Mouse (Mus musculus) testis, adult 2 months (tissue): ENCODE data around the gene Tesmin. TPM values are rescaled to one million over a fixed set of nuclear protein-coding genes. Genes with fewer than 3 reads are reported as not detected.

Experiments
- H3K27ac ChIP-seq: fragments of 200-500 bp; 2 replicates; pipeline ENCODE4 v1.5.1; 2012; ENCODE audit warnings: low read depth, low read length; ENCODE audit not compliant: control insufficient read depth, insufficient read depth
- H3K27me3 ChIP-seq: fragments of 200-500 bp; 2 replicates; pipeline ENCODE4 v1.6.1; 2012; ENCODE audit warnings: mild to moderate bottlenecking, low read length, moderate library complexity; ENCODE audit not compliant: control insufficient read depth, insufficient read depth
- H3K36me3 ChIP-seq: fragments of 200-500 bp; 2 replicates; pipeline ENCODE4 v1.6.1; 2012; ENCODE audit warnings: mild to moderate bottlenecking, low read length; ENCODE audit not compliant: control insufficient read depth, insufficient read depth
- H3K4me1 ChIP-seq: fragments of 200-500 bp; 2 replicates; pipeline ENCODE4 v1.6.1; 2012; ENCODE audit warnings: low read length; ENCODE audit not compliant: control insufficient read depth, insufficient read depth
- H3K4me3 ChIP-seq: fragments of 200-500 bp; 2 replicates; pipeline ENCODE4 v1.5.1; 2012; ENCODE audit warnings: low read depth, mild to moderate bottlenecking, low read length, moderate library complexity, mixed read lengths; ENCODE audit not compliant: control insufficient read depth
- CTCF ChIP-seq: fragments of 200-500 bp; IDR thresholded peaks from 2 replicates; pipeline ENCODE4 v1.5.1; 2012; ENCODE audit warnings: low read depth, mild to moderate bottlenecking, inconsistent platforms, low read length, moderate library complexity; ENCODE audit not compliant: control insufficient read depth, insufficient read depth, insufficient replicate concordance
- POLR2A ChIP-seq: fragments of 200-500 bp; IDR thresholded peaks from 2 replicates; pipeline ENCODE4 v1.6.1; 2012; ENCODE audit warnings: low read depth, mild to moderate bottlenecking, inconsistent platforms, low read length, moderate library complexity; ENCODE audit not compliant: control insufficient read depth
- polyA plus RNA-seq: library from polyadenylated mRNA; depleted of rRNA; stranded (reverse); fragments of >200 nt; gene quantifications from 2 replicates; pipeline ENCODE4 v1.2.3, GENCODE M21; 2012

Gene Tesmin
- polyA plus RNA-seq, 1 experiment = 134 TPM

GRCm38 (mm10) chr19:3414268-3414733 lies 25.6 kb downstream of the Tesmin start, which contains the start of gene Gal:
TSS of gene Gal (minus strand) at chr19:3414544.
- H3K36me3 ChIP-seq = no peaks in the 10 kb centered on the region; the same call in 1 of the 2 replicates
- H3K27ac ChIP-seq = no peak within 1 kb of the TSS
- H3K4me1 ChIP-seq = peaks cover 9% of the 10 kb centered on the region; the same call in 1 of the 2 replicates
- no peaks in the 10 kb centered on the region for H3K27me3 ChIP-seq
- peak within 1 kb of the TSS; percentile 6 for H3K4me3 ChIP-seq
- TF ChIP-seq POLR2A (no peak), CTCF (no peak)

- no peak overlapping the region for H3K27ac ChIP-seq
- no peak overlapping the region for H3K4me3 ChIP-seq
- peaks cover 4% of the 10 kb centered on the region; the same call in 1 of the 2 replicates for H3K4me1 ChIP-seq
- H3K36me3 ChIP-seq = no peaks in the 10 kb centered on the region
- TF ChIP-seq CTCF = no peak
- H3K27me3 ChIP-seq = no peaks in the 10 kb centered on the region
These were observed 30.6 kb downstream of the Tesmin start for GRCm38 (mm10) chr19:3419251-3419650.

DNA sequence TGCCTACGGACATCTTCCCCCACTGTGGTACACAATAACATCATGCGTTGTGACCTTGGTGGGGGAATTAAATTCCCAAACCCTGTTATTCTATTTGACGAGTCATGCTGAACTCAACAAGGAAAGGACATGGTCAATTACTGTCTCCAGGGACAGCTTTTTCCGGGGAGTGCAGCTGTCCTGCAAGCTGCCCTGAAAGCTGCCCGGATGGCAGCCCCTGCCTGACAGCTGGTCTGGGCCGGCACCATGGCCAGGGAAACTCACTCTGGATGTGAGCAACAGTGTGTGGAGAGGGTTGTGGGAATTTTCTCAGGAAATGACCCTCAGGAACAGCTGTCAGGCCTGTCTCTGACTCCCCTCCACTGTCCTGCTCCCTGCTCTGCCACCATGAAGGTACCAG lies 33.8 kb downstream of the Tesmin start:
- Histone ChIP-seq H3K27me3 (no peaks in the 10 kb centered on the region), H3K27ac (no peak overlapping the region), H3K4me1 (no peaks in the 10 kb centered on the region), H3K36me3 (no peaks in the 10 kb centered on the region), H3K4me3 (no peak overlapping the region)
- TF ChIP-seq CTCF (no peak), POLR2A (no peak)

DNA sequence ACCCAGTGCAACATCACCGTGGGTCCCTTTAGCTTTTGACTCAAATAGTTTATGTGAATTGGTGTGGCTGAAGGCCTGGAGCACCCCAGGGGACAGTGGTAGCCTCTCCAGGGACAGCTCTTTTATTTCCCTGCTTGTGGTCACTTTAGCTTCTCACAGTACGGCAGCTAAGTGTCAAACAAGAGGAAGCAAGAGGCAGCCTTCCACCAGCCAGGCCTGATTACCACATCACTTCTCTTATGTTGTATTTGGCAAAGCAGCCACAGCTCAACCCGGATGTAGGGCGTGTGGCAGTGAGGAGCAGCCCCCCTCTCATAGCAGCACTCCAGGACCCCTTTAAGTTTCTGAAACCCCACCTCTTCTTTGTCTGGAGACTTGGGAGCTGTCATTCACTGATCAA lies 34.3 kb downstream of the Tesmin start:
- no peaks in the 10 kb centered on the region for H3K4me1 ChIP-seq
- no peak overlapping the region for H3K27ac ChIP-seq
- no peak overlapping the region for H3K4me3 ChIP-seq
- no peaks in the 10 kb centered on the region for H3K36me3 ChIP-seq
- H3K27me3 ChIP-seq = no peaks in the 10 kb centered on the region
- no peak for TF ChIP-seq POLR2A
- TF ChIP-seq CTCF = no peak

DNA sequence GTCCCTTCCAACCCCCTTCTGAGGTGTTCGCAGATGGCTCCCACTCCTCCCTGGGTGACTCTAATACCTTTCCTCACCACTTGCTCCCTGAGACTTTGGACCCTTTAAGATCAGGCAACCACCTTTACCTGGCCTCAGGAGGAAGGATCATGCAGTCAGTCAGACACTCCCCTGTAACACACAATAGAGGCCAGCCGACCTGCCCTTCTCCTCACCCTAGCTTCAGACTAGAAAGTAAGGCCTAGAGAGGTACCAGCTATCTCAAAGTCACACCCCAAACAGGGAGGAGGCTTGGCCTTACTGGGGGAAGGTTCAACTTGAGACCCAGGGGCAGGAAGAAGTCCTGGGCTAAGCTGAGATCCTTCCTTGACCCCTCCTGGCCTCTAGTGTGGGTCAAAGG lies 35.6 kb downstream of the Tesmin start:
- H3K36me3 ChIP-seq = no peaks in the 10 kb centered on the region
- no peak for TF ChIP-seq POLR2A
- TF ChIP-seq CTCF = no peak
- H3K27ac ChIP-seq = no peak overlapping the region
- no peaks in the 10 kb centered on the region for H3K4me1 ChIP-seq
- H3K4me3 ChIP-seq = no peak overlapping the region
- H3K27me3 ChIP-seq = no peaks in the 10 kb centered on the region

GRCm38 (mm10) chr19:3428057-3428830 lies 39.6 kb downstream of the Tesmin start:
- no peaks in the 10 kb centered on the region for H3K4me1 ChIP-seq
- no peak for TF ChIP-seq CTCF
- TF ChIP-seq POLR2A = no peak
- no peaks in the 10 kb centered on the region for H3K27me3 ChIP-seq
- H3K36me3 ChIP-seq = no peaks in the 10 kb centered on the region
- no peak overlapping the region for H3K4me3 ChIP-seq
- no peak overlapping the region for H3K27ac ChIP-seq

DNA sequence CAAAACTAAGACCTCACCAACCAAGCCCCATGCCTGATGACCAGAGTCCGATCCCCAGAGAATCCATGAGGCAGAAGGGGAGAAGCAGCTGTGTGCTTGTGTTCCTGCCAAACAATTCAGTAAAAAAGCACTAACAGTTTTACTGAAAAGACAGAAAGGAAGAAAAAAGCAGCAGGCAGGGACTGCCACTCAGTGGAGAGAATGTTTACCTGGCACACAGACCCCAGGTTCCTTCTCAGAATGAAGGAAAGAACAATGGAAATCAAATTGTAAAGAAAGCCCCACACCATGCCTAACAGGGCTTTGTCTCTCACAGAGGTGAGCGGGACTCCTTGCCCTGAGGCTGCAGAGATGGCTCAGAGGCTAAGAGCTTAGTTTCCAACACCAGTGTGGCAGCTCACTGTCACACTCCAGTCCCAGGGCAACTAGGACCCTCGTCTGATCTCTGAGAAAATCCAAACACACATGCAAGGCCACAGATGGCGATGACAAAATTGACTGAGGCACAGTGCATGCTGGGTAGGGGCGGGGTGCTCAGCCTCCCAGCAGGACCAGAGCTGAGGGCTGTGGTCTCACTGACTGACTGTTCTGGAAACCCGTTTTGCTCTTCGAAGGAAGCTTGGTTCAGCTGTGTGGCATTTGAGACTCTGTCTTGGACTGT lies 40.6 kb downstream of the Tesmin start:
- Histone ChIP-seq H3K36me3 (no peaks in the 10 kb centered on the region), H3K4me3 (no peak overlapping the region), H3K27ac (no peak overlapping the region), H3K4me1 (no peaks in the 10 kb centered on the region), H3K27me3 (no peaks in the 10 kb centered on the region)
- TF ChIP-seq POLR2A (no peak), CTCF (no peak)

GRCm38 (mm10) chr19:3431066-3431465 lies 42.4 kb downstream of the Tesmin start:
- no peak for TF ChIP-seq POLR2A
- Histone ChIP-seq H3K4me1 (no peaks in the 10 kb centered on the region), H3K27ac (no peak overlapping the region), H3K4me3 (no peak overlapping the region), H3K36me3 (no peaks in the 10 kb centered on the region), H3K27me3 (no peaks in the 10 kb centered on the region)
